Mouse (Mus musculus) v-Abl transformed pro-B cells (cell line): ENCODE results near the gene Leng9.
"Not testable (repeated sequence)": the region's sequence is repeated elsewhere in the genome, so short reads cannot be mapped to it uniquely, and the experiment has no call there.

ENCODE experiments used
- in situ Hi-C, 2 experiments: fragments of 400-800 bp; cut with MboI; formaldehyde crosslinking; loops; one replicate each; pipeline ENCODE4 v1.15.1; 2025; ENCODE audit not compliant: unreplicated experiment in 2 of 2

Leng9 gene

DNA sequence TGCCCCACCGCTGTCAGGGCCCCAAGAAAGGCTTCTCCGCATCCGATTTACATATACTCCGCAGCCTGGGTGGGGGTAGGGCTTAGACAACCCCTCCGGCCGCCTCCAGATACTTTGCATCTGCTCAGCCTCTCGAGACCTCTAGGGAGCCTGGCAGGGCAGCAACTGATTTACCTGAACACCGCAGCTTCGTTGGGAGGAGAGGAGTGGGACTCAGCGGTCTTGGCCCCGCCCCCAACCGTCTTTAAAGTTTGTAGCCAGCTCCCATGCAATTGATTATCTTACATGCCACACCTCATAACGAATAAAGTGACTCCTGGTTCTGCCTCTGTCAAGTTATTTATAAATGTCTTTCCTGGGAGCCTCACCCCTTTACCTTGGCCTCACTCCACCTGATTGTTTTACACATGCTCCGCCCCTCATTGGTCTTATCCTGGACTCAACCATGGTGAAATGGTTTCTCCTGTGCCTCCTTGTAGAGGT lies at the start of gene Leng9:
Leng9 (minus strand) TSS at position 316 of the 483 bp plus-strand sequence.
- in situ Hi-C loops = no loop called here

DNA sequence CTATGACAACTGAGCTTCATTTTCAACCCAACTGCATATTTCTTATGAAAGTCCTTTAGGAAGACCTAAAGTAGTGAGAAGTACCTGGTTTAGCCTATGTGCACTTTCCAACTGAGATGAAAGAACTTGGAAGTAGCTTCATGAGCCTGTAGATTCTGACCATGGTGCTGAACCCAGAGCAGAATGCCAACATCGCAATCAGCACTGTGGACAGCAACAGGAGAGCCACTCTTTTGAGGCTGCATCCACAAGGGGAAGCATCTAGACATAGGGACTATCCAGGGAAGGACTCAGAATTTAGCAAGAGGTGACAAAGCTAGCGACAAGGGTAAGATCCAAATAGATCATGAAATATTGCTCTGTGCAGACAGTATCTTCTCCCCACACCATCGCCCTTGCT lies 28.3 kb upstream of the Leng9 start:
- in situ Hi-C loops = no loop called here

DNA sequence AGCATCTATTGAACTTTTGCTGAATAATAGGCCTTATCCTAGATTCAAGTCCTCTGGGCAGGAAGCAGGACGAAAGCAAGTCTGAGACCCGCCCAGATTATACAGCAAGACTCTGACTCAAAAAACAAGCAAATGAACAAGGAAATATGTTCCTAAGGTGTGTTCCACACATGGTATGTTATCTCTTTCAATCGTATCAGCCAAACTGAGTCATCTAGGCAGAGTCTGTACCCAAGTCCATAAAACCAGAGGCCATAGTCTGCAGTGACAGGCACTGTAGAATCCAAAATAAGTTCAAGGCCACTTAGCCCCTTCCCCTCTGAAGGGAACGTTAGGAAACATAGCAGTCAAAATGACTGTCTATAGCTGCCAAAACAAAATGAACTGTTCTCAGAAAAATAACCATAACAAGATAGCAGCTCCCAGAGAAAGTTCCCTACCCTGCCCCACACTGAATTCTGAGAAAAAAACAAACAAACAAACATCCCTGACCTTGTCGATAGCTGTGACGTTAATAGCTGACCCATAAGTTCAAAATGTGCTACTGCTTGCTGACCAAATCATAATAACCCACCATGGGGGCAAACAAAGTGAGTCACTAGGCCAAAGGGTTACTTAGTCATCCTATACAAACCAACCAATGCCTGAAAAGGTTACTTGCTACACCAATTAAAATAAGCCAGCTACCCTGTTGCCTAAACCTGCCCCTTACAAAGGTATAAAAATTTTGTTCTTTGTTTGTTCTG lies 20.2 kb upstream of the Leng9 start:
- in situ Hi-C loops = no loop called here

DNA sequence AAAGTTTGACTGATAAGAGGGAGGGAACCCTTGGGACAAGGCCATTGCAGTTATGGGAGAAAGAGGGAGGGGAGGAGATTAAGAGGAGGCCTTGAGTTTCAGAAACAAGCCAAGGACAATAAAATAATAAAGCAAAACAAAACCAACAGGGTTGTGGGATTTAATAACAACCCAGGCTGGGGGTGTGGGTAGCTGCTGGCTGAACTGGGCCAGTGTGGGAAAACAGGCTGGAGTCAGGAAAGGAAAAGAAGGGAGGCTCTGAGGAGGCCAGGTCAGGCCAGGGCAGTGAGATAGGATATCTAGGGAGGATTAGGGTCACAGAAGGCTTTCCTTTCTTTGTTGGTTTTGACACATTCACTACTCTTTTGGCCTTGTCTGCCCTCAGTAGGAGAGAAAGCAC lies 16.9 kb upstream of the Leng9 start:
- in situ Hi-C loops = no loop called here

DNA sequence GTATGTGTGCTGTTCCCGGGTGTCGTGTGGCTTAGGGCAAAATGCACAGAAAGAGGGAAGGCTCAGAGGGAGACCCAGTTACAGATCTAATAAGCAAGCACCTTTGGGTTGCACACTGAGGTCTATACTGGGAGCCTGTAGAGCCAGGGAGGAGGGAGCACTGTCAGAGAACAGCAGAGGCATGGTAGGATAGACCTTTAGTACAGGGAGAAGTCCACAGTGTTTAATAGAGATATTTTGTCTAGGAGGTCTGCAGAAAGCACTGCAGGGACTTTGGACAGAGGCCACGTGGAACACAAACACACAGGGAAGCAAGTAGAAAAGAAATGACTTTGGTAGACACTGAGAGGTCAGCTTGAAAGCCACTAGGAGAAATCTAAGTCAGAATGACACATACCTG lies 15.1 kb upstream of the Leng9 start:
- in situ Hi-C loops = no loop called here

DNA sequence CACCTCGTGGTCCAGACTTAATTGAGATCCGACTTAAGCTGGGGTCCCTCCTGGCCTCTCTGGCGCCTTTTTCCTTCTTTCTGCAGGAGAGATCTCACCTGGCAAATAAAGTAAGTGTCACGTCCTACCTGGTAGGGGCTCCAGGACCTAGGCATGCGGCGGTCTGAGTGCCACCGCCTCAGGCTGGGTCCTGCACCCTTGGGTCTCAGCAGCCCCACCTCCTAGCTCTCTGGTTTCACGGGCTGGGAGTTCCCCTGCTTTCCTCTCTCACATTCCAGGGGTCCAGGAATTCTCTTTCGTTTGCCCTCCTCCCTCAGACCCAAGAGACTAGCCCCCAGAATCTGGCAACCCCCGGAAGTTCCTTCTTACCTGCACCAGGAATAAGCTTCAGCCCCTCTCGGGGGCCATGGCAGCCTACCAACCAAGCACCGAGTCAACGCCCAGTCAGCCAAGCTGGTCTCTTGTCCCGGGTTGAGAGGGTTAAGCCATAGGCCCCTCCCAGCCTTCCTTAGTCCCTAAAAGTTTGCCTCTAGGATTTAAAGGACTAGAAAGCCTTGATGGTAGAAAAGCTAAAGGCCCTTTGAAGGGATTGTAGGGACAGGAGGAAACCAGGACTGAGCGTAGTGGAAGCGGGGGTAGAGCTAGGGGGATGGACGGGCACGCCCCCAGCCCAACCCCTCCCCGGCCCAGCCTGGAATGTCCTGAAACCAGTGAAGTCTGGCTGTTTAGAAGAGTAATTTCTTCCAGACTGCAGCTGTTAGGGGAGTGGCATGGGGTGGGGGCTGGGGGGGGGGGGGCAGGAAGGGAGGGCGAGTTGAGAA lies 14.1 kb upstream of the Leng9 start, which contains the start of gene Cdc42ep5:
Cdc42ep5 (minus strand) TSS at position 771 of the 821 bp plus-strand sequence.
- in situ Hi-C loops = no loop called here

DNA sequence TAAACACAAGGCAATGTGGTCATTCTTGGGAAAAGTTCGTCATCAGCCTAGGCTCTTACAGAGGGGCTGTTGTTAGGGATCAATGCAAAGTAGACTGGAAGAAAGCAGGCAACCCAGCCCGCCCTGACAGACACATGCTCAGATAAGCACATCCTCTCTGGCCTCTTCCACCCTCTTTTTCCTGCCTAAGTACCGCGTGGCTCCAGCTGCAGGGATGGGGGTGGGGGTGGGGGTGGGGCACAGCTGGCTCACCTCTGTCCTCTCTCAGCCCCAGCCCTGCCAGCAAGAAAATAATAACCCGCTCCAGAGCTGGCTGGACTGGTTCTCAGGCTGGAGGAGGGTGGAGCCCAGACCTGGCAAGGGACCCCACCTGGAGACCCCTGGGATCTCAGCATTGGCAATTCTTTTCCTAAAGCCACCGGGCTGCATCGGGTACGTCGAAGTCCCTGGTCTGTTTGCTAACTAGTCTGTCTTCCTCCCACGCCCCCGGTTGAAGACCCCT lies 13.4 kb upstream of the Leng9 start:
- in situ Hi-C loops = no loop called here

DNA sequence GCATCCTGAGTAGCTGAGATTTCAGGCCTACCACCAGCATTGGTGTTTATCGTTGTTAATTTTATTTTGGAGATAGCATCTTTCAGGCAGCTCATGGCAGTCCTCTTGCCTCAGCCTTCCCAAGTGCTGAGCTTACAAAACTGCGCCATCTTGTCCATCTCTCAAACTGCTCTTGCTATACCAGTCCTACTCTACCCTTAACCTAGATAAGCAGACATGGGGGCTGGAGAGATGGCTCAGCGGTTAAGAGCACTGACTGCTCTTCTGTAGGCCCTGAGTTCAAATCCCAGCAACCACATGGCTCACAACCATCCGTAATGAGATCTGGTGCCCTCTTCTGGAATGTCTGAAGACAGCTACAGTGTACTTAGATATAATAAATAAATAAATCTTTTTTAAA lies 11.4 kb upstream of the Leng9 start:
- in situ Hi-C loops = not testable (repeated sequence)

DNA sequence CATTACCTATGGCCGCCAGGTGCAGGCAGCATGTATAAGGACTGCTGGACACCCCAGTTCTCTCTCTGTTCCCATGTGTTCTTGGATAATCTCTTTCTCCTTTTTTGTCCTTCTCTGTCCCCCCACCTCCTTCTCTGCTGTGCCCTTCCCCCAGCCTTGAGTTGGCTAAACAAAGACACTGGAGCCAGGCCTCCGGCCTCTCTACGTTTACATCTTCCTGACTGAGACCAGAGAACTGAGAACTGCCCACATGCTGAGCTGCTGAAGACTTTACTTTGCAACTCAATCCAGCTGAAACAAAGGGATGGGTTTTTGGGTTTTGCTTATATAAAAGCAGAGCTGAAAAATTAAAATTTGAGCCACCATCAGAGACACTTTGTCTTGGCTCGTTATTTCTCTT lies 4.8 kb upstream of the Leng9 start:
- in situ Hi-C loops = no loop called here

DNA sequence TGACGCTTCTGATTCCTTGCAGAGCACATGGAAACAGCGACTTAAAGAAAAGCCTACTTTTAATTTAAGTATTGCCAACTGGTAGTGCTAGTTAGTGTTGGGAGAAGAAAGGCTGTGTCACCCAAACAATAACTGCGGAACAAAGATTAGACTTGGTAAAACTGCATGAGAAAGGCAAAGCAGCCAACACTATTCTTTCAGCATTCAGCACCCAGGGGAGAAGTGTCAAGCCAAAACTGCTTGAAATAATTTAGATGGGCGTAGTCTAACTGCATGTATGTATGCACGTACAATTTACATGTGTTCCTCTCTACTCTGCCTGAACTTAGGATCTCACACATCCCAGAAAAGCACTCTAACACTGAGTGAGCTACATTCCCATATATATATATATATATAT lies 4.2 kb upstream of the Leng9 start:
- in situ Hi-C loops = no loop called here

DNA sequence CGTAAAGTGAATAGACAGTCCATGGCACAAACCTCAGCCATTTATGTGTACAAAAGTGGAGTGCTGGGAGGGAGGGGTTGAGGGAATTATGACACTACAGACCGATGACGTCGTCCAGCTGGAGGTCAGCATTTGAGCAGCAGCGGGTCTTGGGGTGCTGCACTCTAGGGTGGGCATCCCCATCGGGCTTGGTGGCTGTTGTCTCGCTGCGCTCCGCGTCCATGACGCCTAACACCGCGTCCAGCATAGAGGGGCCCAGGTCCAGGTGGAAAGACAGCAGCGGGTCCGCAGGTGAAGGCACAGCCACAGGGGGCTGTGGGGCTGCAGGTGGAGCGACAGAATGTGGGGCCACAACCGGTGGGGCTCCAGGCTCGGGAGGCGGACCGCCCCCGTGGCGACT lies 1.1 kb upstream of the Leng9 start:
- in situ Hi-C loops = no loop called here

DNA sequence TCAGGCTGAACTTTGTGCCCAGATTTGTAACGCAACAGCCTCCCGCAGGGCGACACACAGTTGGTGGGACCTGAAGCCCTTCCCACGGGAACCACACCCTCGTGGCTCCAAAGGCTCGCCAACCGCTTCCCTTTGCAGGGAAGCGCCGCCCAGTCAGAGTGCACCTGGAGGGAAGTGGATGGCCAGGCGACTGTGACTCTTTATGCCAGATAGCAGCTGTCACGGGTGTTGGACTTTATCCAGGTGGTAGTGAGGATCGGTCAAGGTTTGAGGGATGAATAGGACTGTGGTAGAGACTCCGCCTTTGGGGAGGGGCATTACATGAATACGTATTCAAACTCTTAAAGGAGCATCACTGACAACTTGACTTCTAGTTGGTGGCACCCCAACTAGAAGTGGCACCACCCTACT lies 642 bp upstream of the Leng9 start:
- in situ Hi-C loops = no loop called here

DNA sequence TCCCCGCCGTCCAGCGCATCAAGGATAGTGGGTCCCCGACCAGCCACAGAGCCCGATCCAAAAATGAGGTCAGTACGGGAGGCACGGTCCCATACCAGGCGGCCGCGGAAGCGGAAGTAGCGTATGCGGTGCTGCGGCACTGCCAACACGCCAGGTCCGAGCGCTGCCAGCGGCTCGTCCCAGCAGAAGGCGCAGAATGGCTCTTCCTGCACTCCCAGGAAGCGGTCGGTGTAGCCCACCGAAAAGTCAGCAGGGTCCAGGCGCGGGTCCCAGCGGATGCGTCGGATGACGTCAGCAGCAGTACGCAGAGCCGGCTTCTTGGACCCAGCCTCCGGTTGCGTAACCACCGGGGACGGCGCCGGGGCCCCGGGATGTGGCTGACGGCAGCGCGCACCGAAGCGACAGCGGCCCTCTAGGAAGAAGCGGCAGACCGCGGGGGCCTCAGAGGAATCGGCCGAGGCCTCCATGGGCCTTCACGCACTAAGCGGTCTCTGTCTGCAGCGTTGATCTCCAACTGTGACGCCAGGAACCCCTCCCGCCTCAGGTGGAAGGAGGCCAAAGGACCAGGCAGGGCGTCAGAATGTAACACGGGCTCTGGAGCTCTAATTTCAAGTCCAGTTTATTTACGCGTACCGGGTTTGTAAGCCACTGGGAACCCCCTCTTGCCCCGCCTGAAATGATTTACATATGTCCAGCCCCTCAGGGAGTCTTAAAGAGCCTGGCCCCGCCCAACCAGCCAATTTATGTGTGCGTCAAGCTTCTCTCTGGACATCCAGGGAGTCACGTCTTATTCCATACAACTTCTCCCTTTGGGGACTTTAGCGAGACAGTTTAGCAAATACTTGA lies 742 bp downstream of the Leng9 start:
- in situ Hi-C loops = loop anchor here (5.0 to 25.0 kb wide), 5 partner anchors 278 to 788 kb away; partner anchors contain the start of genes Ssc5d (in 2 of the 2), Ube2s (in 2 of the 2), Mboat7 (in 1 of the 2) and Tmem86b (in 1 of the 2)

DNA sequence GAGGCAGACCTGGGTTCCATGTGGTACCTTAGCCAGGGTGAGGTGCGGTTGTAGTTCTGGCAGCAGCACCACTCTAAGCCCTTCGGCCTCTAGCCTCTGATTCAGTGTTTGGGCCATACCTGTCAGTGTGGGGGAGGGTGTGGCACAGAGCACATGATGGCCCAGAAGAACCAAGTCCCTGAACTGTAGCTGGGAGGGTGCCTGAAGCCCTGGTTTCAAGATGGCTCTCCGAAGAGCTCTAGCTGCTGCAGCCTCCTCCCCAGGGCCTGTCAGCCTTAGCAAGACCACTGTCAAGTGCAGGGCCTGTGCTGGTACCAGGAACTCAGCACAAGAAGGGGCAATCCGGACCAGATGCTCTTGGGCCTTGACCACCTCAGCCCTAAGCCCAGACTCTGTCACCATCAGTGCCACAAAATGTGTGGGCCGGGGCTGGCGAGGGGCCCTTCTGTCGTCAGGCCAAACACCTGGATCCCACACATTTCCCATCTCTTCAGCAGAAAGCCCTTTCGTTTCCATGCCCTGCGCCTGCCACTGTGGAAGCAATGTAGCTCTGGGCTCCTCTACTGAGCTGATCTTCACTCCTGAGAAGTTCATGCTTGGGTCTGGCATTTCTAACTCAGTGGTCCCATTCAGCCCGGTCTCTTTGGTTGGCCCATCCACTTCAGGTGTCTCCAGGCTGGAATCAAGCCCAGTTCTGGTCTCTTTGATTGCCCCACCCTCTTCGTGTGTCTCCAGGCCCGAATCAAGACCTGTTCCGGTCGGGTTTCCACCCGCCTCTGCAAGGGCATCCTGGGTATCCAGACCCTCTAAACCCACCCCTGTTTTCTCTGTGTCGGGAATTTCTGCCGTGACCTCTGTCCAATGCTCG lies 1.6 kb downstream of the Leng9 start:
- in situ Hi-C loops = loop anchor here (5.0 to 25.0 kb wide), 5 partner anchors 279 to 789 kb away; partner anchors contain the start of genes Ssc5d (in 2 of the 2), Ube2s (in 2 of the 2), Mboat7 (in 1 of the 2) and Tmem86b (in 1 of the 2)

DNA sequence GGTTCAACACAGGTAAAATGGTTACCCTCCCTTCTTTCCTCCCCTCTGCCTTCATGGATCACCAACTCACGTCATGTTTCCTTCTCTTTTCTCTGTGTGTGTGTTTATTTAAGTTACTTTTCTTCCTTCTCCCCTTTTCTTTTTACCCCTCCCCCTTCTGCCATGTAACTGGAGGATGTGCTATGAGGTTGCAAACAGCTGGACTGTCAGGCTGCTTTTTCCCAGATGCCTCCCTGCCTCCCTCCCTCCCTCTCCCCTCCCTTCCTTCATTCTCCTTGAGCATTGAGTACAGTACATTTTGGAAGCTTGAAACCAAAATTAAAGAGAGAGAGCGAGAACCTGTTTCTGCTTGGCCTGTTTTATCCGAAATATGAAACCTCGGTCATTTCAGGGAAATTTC lies 2.3 kb downstream of the Leng9 start:
- in situ Hi-C loops = loop anchor here (5.0 to 25.0 kb wide), 5 partner anchors 279 to 789 kb away; partner anchors contain the start of genes Ssc5d (in 2 of the 2), Ube2s (in 2 of the 2), Mboat7 (in 1 of the 2) and Tmem86b (in 1 of the 2)

DNA sequence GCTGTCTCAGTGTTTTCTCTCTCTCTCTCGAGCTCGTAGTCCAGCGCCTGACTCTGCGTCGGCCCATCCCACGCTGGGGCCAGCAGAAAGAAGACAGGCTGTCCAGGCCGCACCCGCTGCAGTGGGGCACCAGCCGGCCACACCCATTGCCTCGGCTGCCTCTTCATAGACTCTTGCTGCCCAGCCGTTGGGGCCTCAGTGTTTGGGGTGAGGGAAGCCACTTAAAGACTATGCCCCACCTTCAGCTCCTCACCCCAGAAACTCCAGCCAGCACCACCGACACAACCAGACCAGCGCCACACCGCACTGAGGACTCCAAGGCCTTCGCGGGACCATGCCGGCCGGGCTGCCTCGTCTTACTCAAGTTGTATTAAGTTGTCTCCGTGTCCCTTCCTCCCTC lies 2.8 kb downstream of the Leng9 start:
- in situ Hi-C loops = loop anchor here (5.0 to 25.0 kb wide), 5 partner anchors 280 to 790 kb away; partner anchors contain the start of genes Ssc5d (in 2 of the 2), Ube2s (in 2 of the 2), Mboat7 (in 1 of the 2) and Tmem86b (in 1 of the 2)

DNA sequence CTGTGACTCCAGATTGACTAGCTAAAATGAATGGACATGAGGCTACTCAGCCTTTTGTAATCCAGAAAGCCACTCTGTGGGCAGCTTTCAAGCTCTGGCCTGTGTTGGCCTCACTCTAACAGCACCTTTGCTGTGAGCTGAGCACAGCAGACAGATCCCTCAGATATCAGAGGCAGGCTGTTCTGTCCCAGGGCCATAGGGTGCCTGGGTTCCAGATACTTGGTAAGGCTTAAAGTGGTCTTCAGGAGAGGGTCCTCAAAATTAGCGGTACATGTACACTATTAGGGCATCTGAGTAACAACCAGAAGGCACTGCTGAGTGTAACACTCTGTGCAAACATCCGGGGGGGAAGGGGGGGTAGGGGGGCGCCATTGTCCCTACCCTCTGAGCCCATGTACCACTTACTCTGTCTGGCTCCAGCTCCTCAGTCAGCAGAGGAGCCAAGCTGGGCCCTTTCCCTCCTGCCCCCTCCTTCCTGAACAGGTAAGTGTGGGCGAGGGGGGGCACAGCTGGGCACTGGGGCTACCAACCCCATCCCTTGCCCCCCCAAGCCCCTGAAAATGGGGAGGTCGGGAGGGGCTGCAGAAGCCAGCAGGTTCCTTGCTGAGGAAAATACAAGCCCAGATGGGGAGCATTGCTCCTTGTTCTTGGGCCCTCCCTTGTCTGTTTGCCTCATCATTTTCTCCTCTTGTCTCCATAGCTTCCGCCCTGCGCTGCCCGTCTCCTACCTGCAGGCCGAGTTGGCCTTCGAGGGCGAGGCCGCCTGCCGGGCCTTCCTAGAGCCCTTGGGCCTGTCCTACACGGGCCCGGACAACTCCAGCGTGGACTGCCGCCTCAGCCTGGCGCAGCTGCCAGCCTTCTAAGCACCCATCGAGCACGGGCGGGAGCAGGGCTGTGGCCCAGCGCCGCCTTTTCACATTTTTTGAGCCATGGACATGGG lies 3.7 kb downstream of the Leng9 start:
- in situ Hi-C loops = loop anchor here (5.0 to 25.0 kb wide), 5 partner anchors 281 to 791 kb away; partner anchors contain the start of genes Ssc5d (in 2 of the 2), Ube2s (in 2 of the 2), Mboat7 (in 1 of the 2) and Tmem86b (in 1 of the 2)
